Mouse (Mus musculus): ENCODE measurements around the gene Mfsd14a. TPM values are rescaled to one million over a fixed set of nuclear protein-coding genes. Genes with fewer than 3 reads are reported as not detected.

Gene Mfsd14a
- polyA plus RNA-seq, 1 experiment, result 6.7 TPM

GRCm38 (mm10) chr3:116652033-116652446 lies 10.4 kb downstream of the Mfsd14a start:
- Histone ChIP-seq H3K27me3 (ENCODE audit: control insufficient read depth, insufficient read depth, low read length) (no peaks in the 10 kb centered on the region), H3K36me3 (ENCODE audit: control insufficient read depth, insufficient read depth, low read length) (peaks cover 13% of the 10 kb centered on the region), H3K27ac (ENCODE audit: insufficient read depth, low read depth, low read length) (no peak overlapping the region), H3K4me1 (ENCODE audit: control insufficient read depth, insufficient read depth, insufficient read length, low read length) (no peaks in the 10 kb centered on the region), H3K4me3 (ENCODE audit: low read depth, low read length) (no peak overlapping the region)
- TF ChIP-seq POLR2A (IDR thresholded peaks at IDR 0.05; ENCODE audit: low read depth, low read length) (no peak), CTCF (IDR thresholded peaks at IDR 0.05; ENCODE audit: extremely low read depth, insufficient read length, insufficient replicate concordance, low read depth, low read length) (no peak)
- WGBS, result 47% methylated on average over 3 of the region's 3 CpGs

- TF ChIP-seq POLR2A (IDR thresholded peaks at IDR 0.05; ENCODE audit: low read depth, low read length), result no peak
- TF ChIP-seq CTCF (IDR thresholded peaks at IDR 0.05; ENCODE audit: extremely low read depth, insufficient read length, insufficient replicate concordance, low read depth, low read length), result no peak
- H3K27me3 ChIP-seq (ENCODE audit: control insufficient read depth, insufficient read depth, low read length), result no peaks in the 10 kb centered on the region
- no peak overlapping the region for H3K4me3 ChIP-seq (ENCODE audit: low read depth, low read length)
- 93% methylated on average over 9 of the region's 9 CpGs for WGBS
- H3K27ac ChIP-seq (ENCODE audit: insufficient read depth, low read depth, low read length), result no peak overlapping the region
- H3K4me1 ChIP-seq (ENCODE audit: control insufficient read depth, insufficient read depth, insufficient read length, low read length), result no peaks in the 10 kb centered on the region
- peaks cover 18% of the 10 kb centered on the region for H3K36me3 ChIP-seq (ENCODE audit: control insufficient read depth, insufficient read depth, low read length)
Measured at GRCm38 (mm10) chr3:116650698-116651097, 11.8 kb downstream of the Mfsd14a start.

- H3K27me3 ChIP-seq (ENCODE audit: control insufficient read depth, insufficient read depth, low read length), result no peaks in the 10 kb centered on the region
- H3K36me3 ChIP-seq (ENCODE audit: control insufficient read depth, insufficient read depth, low read length), result peaks cover 27% of the 10 kb centered on the region
- no peak overlapping the region for H3K27ac ChIP-seq (ENCODE audit: insufficient read depth, low read depth, low read length)
- no peaks in the 10 kb centered on the region for H3K4me1 ChIP-seq (ENCODE audit: control insufficient read depth, insufficient read depth, insufficient read length, low read length)
- WGBS, result 92% methylated on average over 7 of the region's 7 CpGs
- no peak for TF ChIP-seq CTCF (IDR thresholded peaks at IDR 0.05; ENCODE audit: extremely low read depth, insufficient read length, insufficient replicate concordance, low read depth, low read length)
- no peak for TF ChIP-seq POLR2A (IDR thresholded peaks at IDR 0.05; ENCODE audit: low read depth, low read length)
- no peak overlapping the region for H3K4me3 ChIP-seq (ENCODE audit: low read depth, low read length)
Measured at GRCm38 (mm10) chr3:116648805-116649204, 13.7 kb downstream of the Mfsd14a start.

GRCm38 (mm10) chr3:116646387-116646786 lies 16.1 kb downstream of the Mfsd14a start:
- Histone ChIP-seq H3K36me3 (ENCODE audit: control insufficient read depth, insufficient read depth, low read length) (peaks cover 38% of the 10 kb centered on the region), H3K4me3 (ENCODE audit: low read depth, low read length) (no peak overlapping the region), H3K27ac (ENCODE audit: insufficient read depth, low read depth, low read length) (no peak overlapping the region), H3K4me1 (ENCODE audit: control insufficient read depth, insufficient read depth, insufficient read length, low read length) (no peaks in the 10 kb centered on the region), H3K27me3 (ENCODE audit: control insufficient read depth, insufficient read depth, low read length) (no peaks in the 10 kb centered on the region)
- 98% methylated on average over 1 of the region's 1 CpGs for WGBS
- no peak for TF ChIP-seq POLR2A (IDR thresholded peaks at IDR 0.05; ENCODE audit: low read depth, low read length)
- no peak for TF ChIP-seq CTCF (IDR thresholded peaks at IDR 0.05; ENCODE audit: extremely low read depth, insufficient read length, insufficient replicate concordance, low read depth, low read length)

- Histone ChIP-seq H3K36me3 (ENCODE audit: control insufficient read depth, insufficient read depth, low read length) (peaks cover 48% of the 10 kb centered on the region), H3K27ac (ENCODE audit: insufficient read depth, low read depth, low read length) (no peak overlapping the region), H3K4me3 (ENCODE audit: low read depth, low read length) (no peak overlapping the region), H3K4me1 (ENCODE audit: control insufficient read depth, insufficient read depth, insufficient read length, low read length) (peaks cover 4% of the 10 kb centered on the region; the same call in 1 of the 2 replicates), H3K27me3 (ENCODE audit: control insufficient read depth, insufficient read depth, low read length) (no peaks in the 10 kb centered on the region)
- TF ChIP-seq POLR2A (IDR thresholded peaks at IDR 0.05; ENCODE audit: low read depth, low read length), result no peak
- no peak for TF ChIP-seq CTCF (IDR thresholded peaks at IDR 0.05; ENCODE audit: extremely low read depth, insufficient read length, insufficient replicate concordance, low read depth, low read length)
- 77% methylated on average over 2 of the region's 2 CpGs for WGBS
Measured at GRCm38 (mm10) chr3:116642373-116642772, 20.1 kb downstream of the Mfsd14a start.

- Histone ChIP-seq H3K4me3 (ENCODE audit: low read depth, low read length) (no peak overlapping the region), H3K36me3 (ENCODE audit: control insufficient read depth, insufficient read depth, low read length) (peaks cover 46% of the 10 kb centered on the region), H3K27ac (ENCODE audit: insufficient read depth, low read depth, low read length) (no peak overlapping the region), H3K4me1 (ENCODE audit: control insufficient read depth, insufficient read depth, insufficient read length, low read length) (peaks cover 4% of the 10 kb centered on the region; the same call in 1 of the 2 replicates), H3K27me3 (ENCODE audit: control insufficient read depth, insufficient read depth, low read length) (no peaks in the 10 kb centered on the region)
- WGBS, result 94% methylated on average over 6 of the region's 6 CpGs
- TF ChIP-seq POLR2A (IDR thresholded peaks at IDR 0.05; ENCODE audit: low read depth, low read length), result no peak
- TF ChIP-seq CTCF (IDR thresholded peaks at IDR 0.05; ENCODE audit: extremely low read depth, insufficient read length, insufficient replicate concordance, low read depth, low read length), result no peak
Measured at GRCm38 (mm10) chr3:116641811-116642371, 20.6 kb downstream of the Mfsd14a start.

GRCm38 (mm10) chr3:116640024-116640423 lies 22.5 kb downstream of the Mfsd14a start:
- WGBS, result 70% methylated on average over 1 of the region's 1 CpGs
- no peak overlapping the region for H3K27ac ChIP-seq (ENCODE audit: insufficient read depth, low read depth, low read length)

More at GRCm38 (mm10) chr3:116640024-116640423, 22.5 kb downstream of the Mfsd14a start:
- Histone ChIP-seq H3K27me3 (ENCODE audit: control insufficient read depth, insufficient read depth, low read length) (no peaks in the 10 kb centered on the region), H3K4me1 (ENCODE audit: control insufficient read depth, insufficient read depth, insufficient read length, low read length) (peaks cover 4% of the 10 kb centered on the region; the same call in 1 of the 2 replicates), H3K4me3 (ENCODE audit: low read depth, low read length) (no peak overlapping the region), H3K36me3 (ENCODE audit: control insufficient read depth, insufficient read depth, low read length) (peaks cover 49% of the 10 kb centered on the region)
- TF ChIP-seq POLR2A (IDR thresholded peaks at IDR 0.05; ENCODE audit: low read depth, low read length), result no peak
- no peak for TF ChIP-seq CTCF (IDR thresholded peaks at IDR 0.05; ENCODE audit: extremely low read depth, insufficient read length, insufficient replicate concordance, low read depth, low read length)

All from small intestine, adult 2 months (tissue).